Mouse (Mus musculus) hindbrain, embryonic 13.5 days (tissue): ENCODE measurements around the gene Sytl3. TPM values are rescaled to one million over a fixed set of nuclear protein-coding genes. Genes with fewer than 3 reads are reported as not detected.
"Not testable (repeated sequence)": the region's sequence is repeated elsewhere in the genome, so short reads cannot be mapped to it uniquely, and the experiment has no call there.

ENCODE experiments used
- ATAC-seq: fragments of 200-750 bp; cut with Nextera tagmentation; 2 replicates; pipeline ENCODE4 v1.8.0; 2017; ENCODE audit warnings: moderate TSS enrichment; ENCODE audit not compliant: low FRiP score
- H3K27ac ChIP-seq: fragments of 300-500 bp; sonication (generic); 2 replicates; pipeline ENCODE4 v1.5.1; 2015; ENCODE audit warnings: inconsistent platforms, mild to moderate bottlenecking, moderate library complexity
- H3K27me3 ChIP-seq: fragments of 300-500 bp; sonication (generic); 2 replicates; pipeline ENCODE4 v1.6.1; 2015; ENCODE audit warnings: mild to moderate bottlenecking, inconsistent platforms
- H3K36me3 ChIP-seq: fragments of 300-500 bp; sonication (generic); 2 replicates; pipeline ENCODE4 v1.6.1; 2015; ENCODE audit warnings: mild to moderate bottlenecking, inconsistent platforms
- H3K4me1 ChIP-seq: fragments of 300-500 bp; sonication (generic); replicated peaks from 2 replicates; pipeline ENCODE4 v1.6.1; 2015; ENCODE audit warnings: inconsistent platforms
- H3K4me2 ChIP-seq: fragments of 300-500 bp; sonication (generic); 2 replicates; pipeline ENCODE4 v1.6.1; 2015; ENCODE audit warnings: inconsistent platforms, mild to moderate bottlenecking, moderate library complexity
- H3K4me3 ChIP-seq: fragments of 300-500 bp; sonication (generic); 2 replicates; pipeline ENCODE4 v1.5.1; 2015; ENCODE audit warnings: mild to moderate bottlenecking, inconsistent platforms
- H3K9ac ChIP-seq: fragments of 300-500 bp; sonication (generic); 2 replicates; pipeline ENCODE4 v1.6.1; 2015; ENCODE audit warnings: mild to moderate bottlenecking, inconsistent platforms
- H3K9me3 ChIP-seq: fragments of 300-500 bp; sonication (generic); 2 replicates; pipeline ENCODE4 v1.6.1; 2016; ENCODE audit warnings: inconsistent platforms
- WGBS: fragments of 180-500 bp; shearing (Covaris S2); methylation state at CpG from one replicate; pipeline ENCODE4 v1.1.7; 2015; 5-methylcytosine and 5-hydroxymethylcytosine counted together
- polyA plus RNA-seq: library from polyadenylated mRNA; unstranded; fragments of >200 nt; fragmentation: Nextera tagmentation; extraction: Ambion mirVana; gene quantifications from 2 replicates; pipeline ENCODE4 v1.2.1, GENCODE M21; 2015

Sytl3 gene
- polyA plus RNA-seq, 1 experiment from 2014 or later: 0.78 TPM

- ATAC-seq, H3K4me3 ChIP-seq, H3K4me2 ChIP-seq, H3K9ac ChIP-seq, H3K9me3 ChIP-seq, H3K27me3 ChIP-seq, H3K4me1 ChIP-seq, H3K27ac ChIP-seq, H3K36me3 ChIP-seq: not testable (repeated sequence)
- 98% methylated on average over 5 of the region's 5 CpGs for WGBS
Measured at GRCm38 (mm10) chr17:6706448-6706847, 47.6 kb downstream of the Sytl3 start.

- not testable (repeated sequence) for H3K4me3 ChIP-seq, H3K9ac ChIP-seq, H3K36me3 ChIP-seq, H3K27me3 ChIP-seq, H3K4me1 ChIP-seq, H3K9me3 ChIP-seq, H3K4me2 ChIP-seq, ATAC-seq, H3K27ac ChIP-seq
- WGBS: 90% methylated on average over 5 of the region's 5 CpGs
Measured at GRCm38 (mm10) chr17:6707422-6707821, 48.5 kb downstream of the Sytl3 start.

- not testable (repeated sequence) for ATAC-seq, H3K9ac ChIP-seq, H3K4me2 ChIP-seq, H3K4me1 ChIP-seq, H3K27ac ChIP-seq, H3K27me3 ChIP-seq, H3K36me3 ChIP-seq, H3K4me3 ChIP-seq, H3K9me3 ChIP-seq
- 64% methylated on average over 2 of the region's 2 CpGs for WGBS
Measured at GRCm38 (mm10) chr17:6708194-6708593, 49.3 kb downstream of the Sytl3 start.

DNA sequence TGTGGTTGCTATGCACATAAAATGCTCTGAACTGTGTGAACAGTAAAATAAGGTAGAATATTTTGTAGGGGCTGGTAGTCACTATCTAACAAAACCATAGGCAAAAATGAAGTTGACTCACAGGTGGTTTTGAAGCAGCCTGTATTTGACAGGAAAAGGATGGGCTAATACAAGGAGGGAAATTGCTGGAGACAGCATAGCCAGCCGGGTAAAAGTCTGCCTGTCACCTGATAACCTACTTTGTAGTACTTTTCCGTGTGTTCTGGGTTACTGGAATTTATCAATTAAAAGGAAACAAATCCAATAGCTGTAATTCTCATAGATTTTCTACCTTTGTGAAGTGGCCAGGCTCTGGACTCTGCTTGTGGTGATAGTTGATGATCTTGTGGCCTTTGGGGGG is 54.6 kb downstream of the Sytl3 start:
- H3K36me3 ChIP-seq, H3K27me3 ChIP-seq, ATAC-seq, H3K9ac ChIP-seq, H3K4me3 ChIP-seq, H3K27ac ChIP-seq, H3K4me2 ChIP-seq, H3K4me1 ChIP-seq, H3K9me3 ChIP-seq: not testable (repeated sequence)
- 84% methylated on average over 2 of the region's 2 CpGs for whole genome bisulfite sequencing

DNA sequence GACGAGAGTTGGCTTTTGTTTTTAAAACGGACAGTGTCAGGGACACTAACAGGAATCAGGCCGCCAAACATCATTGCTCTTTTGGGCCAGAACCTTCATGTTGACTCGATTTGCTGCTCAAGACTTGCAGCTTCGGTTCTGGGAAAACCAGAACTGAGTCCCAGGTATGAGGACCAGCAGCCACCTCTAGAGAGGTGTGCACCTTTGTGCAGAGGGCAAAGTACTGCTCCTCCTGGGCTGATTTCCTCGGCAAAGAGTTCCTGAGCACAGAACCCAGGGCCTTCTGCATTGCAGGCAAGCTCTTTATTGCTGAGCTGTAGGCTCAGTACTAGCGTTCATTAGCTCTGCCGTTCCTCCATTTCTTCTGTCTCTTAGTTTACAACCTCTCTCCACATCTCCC is 55.1 kb downstream of the Sytl3 start:
- H3K36me3 ChIP-seq, H3K27me3 ChIP-seq, H3K4me2 ChIP-seq, H3K9me3 ChIP-seq, H3K4me1 ChIP-seq, ATAC-seq, H3K27ac ChIP-seq, H3K4me3 ChIP-seq, H3K9ac ChIP-seq: not testable (repeated sequence)
- WGBS: 86% methylated on average over 8 of the region's 8 CpGs

GRCm38 (mm10) chr17:6727996-6728610 is 69.2 kb downstream of the Sytl3 start:
- no peaks in the 10 kb centered on the region for H3K9me3 ChIP-seq
- ATAC-seq: no peak
- H3K4me2 ChIP-seq: no peak overlapping the region
- no peak overlapping the region for H3K4me3 ChIP-seq
- peaks cover 6% of the 10 kb centered on the region; the same call in 1 of the 2 replicates for H3K4me1 ChIP-seq
- WGBS: 97% methylated on average over 12 of the region's 12 CpGs
- H3K9ac ChIP-seq: no peak overlapping the region
- H3K27ac ChIP-seq: no peak overlapping the region
- no peaks in the 10 kb centered on the region for H3K36me3 ChIP-seq
- no peaks in the 10 kb centered on the region for H3K27me3 ChIP-seq

- no peaks in the 10 kb centered on the region for H3K9me3 ChIP-seq
- WGBS: 8% methylated on average over 6 of the region's 6 CpGs
- peaks cover 6% of the 10 kb centered on the region; the same call in 1 of the 2 replicates for H3K4me1 ChIP-seq
- H3K27me3 ChIP-seq: no peaks in the 10 kb centered on the region
- peak; percentile 71 for ATAC-seq
- no peak overlapping the region for H3K9ac ChIP-seq
- no peak overlapping the region for H3K4me2 ChIP-seq
- H3K4me3 ChIP-seq: no peak overlapping the region
- peak overlapping the region; percentile 63 for H3K27ac ChIP-seq
- no peaks in the 10 kb centered on the region for H3K36me3 ChIP-seq
Measured at GRCm38 (mm10) chr17:6729244-6729742, 70.4 kb downstream of the Sytl3 start.

GRCm38 (mm10) chr17:6731132-6731531 is 72.2 kb downstream of the Sytl3 start:
- H3K4me1 ChIP-seq: peaks cover 8% of the 10 kb centered on the region
- ATAC-seq: no peak
- no peaks in the 10 kb centered on the region for H3K27me3 ChIP-seq
- H3K9ac ChIP-seq: no peak overlapping the region
- no peaks in the 10 kb centered on the region for H3K9me3 ChIP-seq
- H3K4me2 ChIP-seq: no peak overlapping the region
- no peaks in the 10 kb centered on the region for H3K36me3 ChIP-seq
- H3K27ac ChIP-seq: no peak overlapping the region
- H3K4me3 ChIP-seq: no peak overlapping the region
- WGBS: 87% methylated on average over 8 of the region's 8 CpGs

DNA sequence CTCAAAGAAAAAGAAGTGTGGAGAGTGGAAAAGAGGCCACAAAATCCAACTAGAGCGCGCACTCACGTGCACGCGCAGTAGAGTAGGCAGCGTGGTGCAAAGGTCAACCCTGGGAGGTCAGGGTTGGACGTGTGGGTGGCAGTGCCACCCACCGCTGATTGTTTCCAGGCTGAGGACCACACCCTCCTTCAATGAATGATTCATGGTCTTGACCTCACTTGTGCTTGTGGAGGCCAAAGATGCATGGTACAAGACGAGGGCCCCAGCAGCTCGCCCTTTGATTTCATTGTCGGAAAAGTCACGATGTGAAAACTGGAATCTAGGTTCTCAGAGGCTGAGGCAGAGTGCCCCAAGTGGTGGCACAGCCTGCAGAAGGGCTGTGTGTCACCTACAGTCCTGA is 72.7 kb downstream of the Sytl3 start:
- Histone ChIP-seq H3K36me3 (no peaks in the 10 kb centered on the region), H3K27ac (no peak overlapping the region), H3K9ac (no peak overlapping the region), H3K4me2 (no peak overlapping the region), H3K9me3 (no peaks in the 10 kb centered on the region), H3K4me3 (no peak overlapping the region), H3K27me3 (no peaks in the 10 kb centered on the region), H3K4me1 (peaks cover 13% of the 10 kb centered on the region)
- no peak for ATAC-seq
- 73% methylated on average over 12 of the region's 12 CpGs for WGBS

GRCm38 (mm10) chr17:6732665-6733064 is 73.8 kb downstream of the Sytl3 start:
- WGBS: 99% methylated on average over 4 of the region's 4 CpGs
- Histone ChIP-seq H3K27ac (no peak overlapping the region), H3K36me3 (no peaks in the 10 kb centered on the region), H3K9ac (no peak overlapping the region), H3K4me1 (peaks cover 21% of the 10 kb centered on the region), H3K9me3 (no peaks in the 10 kb centered on the region), H3K27me3 (no peaks in the 10 kb centered on the region), H3K4me3 (no peak overlapping the region), H3K4me2 (no peak overlapping the region)
- ATAC-seq: no peak

DNA sequence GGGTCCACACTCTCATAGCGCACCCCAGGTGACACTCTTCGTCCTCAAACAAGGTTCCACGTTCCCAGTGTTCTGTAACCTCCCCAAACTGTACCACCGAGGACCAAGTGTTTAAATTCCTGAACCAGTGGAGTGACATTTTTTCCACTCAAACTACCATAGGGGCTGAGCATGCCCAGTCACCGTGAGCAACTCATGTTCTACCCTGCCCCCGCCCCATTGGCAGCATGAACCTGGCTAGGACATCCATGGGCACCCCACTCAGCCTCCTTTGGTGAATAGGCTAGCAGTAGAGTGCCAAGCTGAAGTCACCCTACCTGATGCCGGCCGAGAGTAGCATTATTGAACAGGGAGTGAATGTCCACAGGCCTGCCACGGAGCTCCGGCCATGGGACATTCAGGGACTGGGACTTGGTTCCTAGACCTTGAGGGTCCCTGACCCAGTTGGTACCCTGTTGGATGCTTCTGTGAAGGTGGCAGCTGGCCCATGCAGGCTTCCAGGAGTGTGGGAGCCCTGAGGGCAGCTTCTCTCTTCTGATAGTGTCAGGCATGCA is 74.5 kb downstream of the Sytl3 start:
- Histone ChIP-seq H3K9ac (no peak overlapping the region), H3K27ac (no peak overlapping the region), H3K9me3 (no peaks in the 10 kb centered on the region), H3K4me2 (no peak overlapping the region), H3K4me1 (peaks cover 21% of the 10 kb centered on the region), H3K36me3 (no peaks in the 10 kb centered on the region), H3K4me3 (no peak overlapping the region), H3K27me3 (no peaks in the 10 kb centered on the region)
- no peak for ATAC-seq
- 93% methylated on average over 10 of the region's 10 CpGs for WGBS

DNA sequence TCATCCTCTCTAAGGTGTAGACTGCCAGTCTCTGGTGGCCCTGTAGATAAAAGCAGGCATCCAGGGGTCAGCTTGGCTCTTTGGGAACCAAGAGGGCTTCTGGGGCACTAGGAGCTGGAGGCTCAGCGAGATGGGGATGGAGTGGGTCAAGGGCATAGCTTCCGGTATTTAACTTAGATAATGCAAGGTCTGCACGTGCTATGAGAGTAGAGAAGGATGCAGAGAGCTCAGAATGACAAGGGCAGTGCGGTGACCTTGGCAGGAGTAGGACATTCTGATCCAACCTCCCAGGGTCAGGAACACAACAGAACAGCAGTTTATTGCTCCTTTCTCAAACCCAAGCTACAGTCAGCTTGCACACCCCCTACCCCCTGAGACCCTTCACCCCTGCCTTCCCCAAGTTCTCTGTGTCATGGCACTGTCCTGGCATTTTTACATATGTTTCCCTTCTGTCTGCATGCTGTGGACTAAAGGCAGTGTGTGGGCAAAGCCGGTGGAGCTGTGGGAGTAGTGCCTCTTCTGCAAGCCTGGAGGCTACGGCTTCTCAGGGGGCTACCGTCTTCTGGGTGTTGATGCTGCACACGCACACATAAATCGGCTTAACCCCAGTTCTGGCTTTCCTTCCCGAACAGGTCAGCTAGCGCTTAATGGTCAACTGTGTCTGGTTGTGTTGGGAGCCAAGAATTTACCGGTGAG is 76.0 kb downstream of the Sytl3 start:
- Histone ChIP-seq H3K27ac (no peak overlapping the region), H3K4me2 (no peak overlapping the region), H3K4me1 (peaks cover 15% of the 10 kb centered on the region), H3K9ac (no peak overlapping the region), H3K9me3 (no peaks in the 10 kb centered on the region), H3K4me3 (no peak overlapping the region), H3K36me3 (peaks cover 10% of the 10 kb centered on the region), H3K27me3 (no peaks in the 10 kb centered on the region)
- 92% methylated on average over 12 of the region's 12 CpGs for WGBS
- no peak for ATAC-seq
